Mouse (Mus musculus) liver, adult 2 months (tissue): ENCODE data around the gene Maml1. TPM values are rescaled to one million over a fixed set of nuclear protein-coding genes. Genes with fewer than 3 reads are reported as not detected.

Experiments
- DNase-seq: peaks from one replicate; pipeline ENCODE4 v3.0.0-alpha.2; 2011; ENCODE audit warnings: low read depth, low spot score; ENCODE audit errors: extremely low read depth
- H3K27ac ChIP-seq: fragments of 200-500 bp; replicated peaks from 2 replicates; pipeline ENCODE4 v1.5.1; 2012; ENCODE audit warnings: low read depth, mild to moderate bottlenecking, control low read depth, inconsistent platforms, low read length; ENCODE audit not compliant: insufficient read depth
- H3K27me3 ChIP-seq: fragments of 200-500 bp; 2 replicates; pipeline ENCODE4 v1.6.1; 2012; ENCODE audit warnings: mild to moderate bottlenecking, moderate library complexity, low read length, inconsistent platforms; ENCODE audit not compliant: control insufficient read depth, insufficient read depth
- H3K36me3 ChIP-seq: fragments of 200-500 bp; 2 replicates; pipeline ENCODE4 v1.6.1; 2012; ENCODE audit warnings: low read length, inconsistent platforms; ENCODE audit not compliant: control insufficient read depth, insufficient read depth
- H3K4me1 ChIP-seq: fragments of 200-500 bp; 2 replicates; pipeline ENCODE4 v1.6.1; 2011; ENCODE audit warnings: low read length; ENCODE audit not compliant: control insufficient read depth, insufficient read depth
- H3K4me3 ChIP-seq: fragments of 200-500 bp; 2 replicates; pipeline ENCODE4 v1.5.1; 2011; ENCODE audit warnings: low read depth, mild to moderate bottlenecking, control low read depth, low read length, moderate library complexity; ENCODE audit not compliant: insufficient read depth
- H3K79me2 ChIP-seq: fragments of 200-500 bp; 2 replicates; pipeline ENCODE4 v1.6.1; 2012; ENCODE audit warnings: inconsistent platforms, mild to moderate bottlenecking, low read length, moderate library complexity; ENCODE audit not compliant: control insufficient read depth, insufficient read depth
- H3K9ac ChIP-seq: fragments of 200-500 bp; 2 replicates; pipeline ENCODE4 v1.6.1; 2012; ENCODE audit warnings: low read depth, mild to moderate bottlenecking, control low read depth, inconsistent platforms, low read length
- CTCF ChIP-seq: fragments of 200-500 bp; IDR thresholded peaks from 2 replicates; pipeline ENCODE4 v1.5.1; 2011; ENCODE audit warnings: low read depth, low read length, control low read depth
- POLR2A ChIP-seq: fragments of 200-500 bp; IDR thresholded peaks from 2 replicates; pipeline ENCODE4 v1.6.1; 2011; ENCODE audit warnings: low read length, control low read depth; ENCODE audit not compliant: insufficient read depth; ENCODE audit errors: extremely low read depth
- WGBS: fragments of 180-500 bp; shearing (Covaris S2); methylation state at CpG from one replicate; pipeline ENCODE4 v1.1.7; 2018; 5-methylcytosine and 5-hydroxymethylcytosine counted together
- polyA plus RNA-seq: library from polyadenylated mRNA; depleted of rRNA; stranded (reverse); fragments of >200 nt; gene quantifications from 2 replicates; pipeline ENCODE4 v1.2.3, GENCODE M21; 2012
- total RNA-seq: library from RNA; depleted of rRNA; stranded (reverse); fragments of >200 nt; gene quantifications from 2 replicates; pipeline ENCODE4 v1.2.3, GENCODE M21; 2014

The Maml1 gene
- total and polyA plus RNA-seq, 2 experiments, result 3.1 to 8.3 TPM

DNA sequence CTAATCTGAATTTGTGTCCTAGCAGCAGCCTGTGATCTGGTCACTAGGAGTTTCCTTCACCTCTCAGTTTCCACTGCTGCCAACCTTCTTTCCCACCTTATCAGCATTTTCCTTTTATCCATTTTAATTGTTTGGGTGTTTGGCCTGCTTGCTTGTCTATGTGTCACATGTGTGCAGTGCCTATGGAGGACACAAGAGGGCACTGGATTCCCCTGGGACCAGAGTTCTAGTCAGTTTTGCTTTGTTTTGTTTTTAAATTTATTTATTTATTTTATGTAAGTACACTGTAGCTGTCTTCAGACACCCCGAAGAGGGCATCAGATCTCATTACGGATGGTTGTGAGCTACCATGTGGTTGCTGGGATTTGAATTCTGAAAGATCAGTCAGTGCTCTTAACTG is 22.9 kb downstream of the Maml1 start:
- H3K4me3 ChIP-seq, result no peak overlapping the region

DNA sequence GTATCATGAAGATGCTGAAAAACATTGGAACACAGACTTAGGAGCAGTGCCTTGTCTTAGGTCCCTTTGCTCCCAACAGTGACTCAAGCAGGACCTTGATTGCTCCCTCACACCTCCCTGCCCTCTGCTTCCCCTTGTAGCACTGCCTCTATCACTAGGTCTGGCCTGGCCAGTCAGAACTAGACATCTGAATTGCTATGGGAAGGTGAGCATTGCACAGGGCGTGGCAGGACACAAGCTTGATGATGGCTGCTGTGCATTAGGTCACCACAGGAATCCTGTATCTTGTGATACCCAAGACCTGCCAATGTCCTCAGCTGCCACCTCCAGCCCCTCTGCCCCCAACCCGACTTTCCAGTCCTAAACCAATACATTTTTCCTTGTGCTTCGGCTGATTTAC is 25.1 kb downstream of the Maml1 start:
- 95% methylated on average over 3 of the region's 3 CpGs for whole genome bisulfite sequencing
- no peak for DNase-seq
- TF ChIP-seq POLR2A (no peak), CTCF (no peak)
- Histone ChIP-seq H3K79me2 (peaks cover 8% of the 10 kb centered on the region), H3K4me3 (no peak overlapping the region), H3K27me3 (no peaks in the 10 kb centered on the region), H3K36me3 (peaks cover 19% of the 10 kb centered on the region), H3K27ac (no peak overlapping the region), H3K9ac (no peak overlapping the region), H3K4me1 (no peaks in the 10 kb centered on the region; the same call in 1 of the 2 replicates)

More for the DNA sequence above, 22.9 kb downstream of the Maml1 start:
- 81% methylated on average over 2 of the region's 2 CpGs for WGBS
- Histone ChIP-seq H3K79me2 (peaks cover 15% of the 10 kb centered on the region), H3K4me1 (no peaks in the 10 kb centered on the region; the same call in 1 of the 2 replicates), H3K36me3 (peaks cover 9% of the 10 kb centered on the region; the same call in 1 of the 2 replicates), H3K27ac (no peak overlapping the region), H3K9ac (no peak overlapping the region), H3K27me3 (no peaks in the 10 kb centered on the region)
- no peak for DNase-seq
- TF ChIP-seq POLR2A (no peak), CTCF (peak; percentile 51; the same call in 1 of the 2 replicates)

DNA sequence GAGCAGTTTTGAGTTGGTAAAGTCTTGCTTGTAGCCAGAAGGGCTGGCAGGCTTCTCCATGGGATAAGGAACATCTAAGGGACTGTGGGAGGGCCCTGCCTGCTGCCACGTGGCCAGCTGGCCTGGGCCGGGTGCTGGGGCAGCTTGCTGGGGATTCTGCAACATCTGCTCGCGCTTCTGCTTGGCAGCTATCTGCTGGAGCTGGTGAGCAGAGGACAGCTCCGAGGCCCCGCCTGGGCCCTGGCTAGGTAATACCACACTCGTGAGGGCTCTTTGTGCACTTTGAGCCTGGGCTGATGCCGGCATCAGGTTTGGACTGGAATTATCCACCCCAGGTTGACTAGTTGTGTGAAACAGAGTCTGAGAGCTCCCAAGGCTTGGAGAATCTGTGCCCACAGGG is 26.2 kb downstream of the Maml1 start:
- 26% methylated on average over 8 of the region's 8 CpGs for WGBS

DNA sequence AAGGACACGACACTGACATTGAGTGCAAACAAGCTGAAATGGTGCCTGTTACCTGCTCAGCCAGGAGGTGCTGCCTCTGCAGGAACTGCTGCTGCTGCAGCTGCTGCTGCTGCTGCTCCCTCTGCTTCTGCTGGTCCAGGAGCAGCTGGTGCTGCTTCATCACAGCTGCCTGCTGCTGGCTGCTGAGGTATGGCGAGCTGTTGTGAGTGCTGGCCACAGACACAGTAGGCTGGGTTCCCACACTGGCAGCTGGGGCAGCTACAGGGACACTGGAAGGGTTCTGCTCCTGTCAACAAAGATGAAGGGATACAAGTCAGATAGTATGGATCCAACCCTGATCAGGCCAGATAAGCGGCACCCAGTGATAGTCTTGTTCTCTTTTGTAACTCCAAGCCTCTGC is 28.9 kb downstream of the Maml1 start:
- no peak overlapping the region for H3K9ac ChIP-seq
- no peak overlapping the region for H3K4me3 ChIP-seq
- no peak overlapping the region for H3K27ac ChIP-seq
- no peaks in the 10 kb centered on the region for H3K27me3 ChIP-seq
- peaks cover 31% of the 10 kb centered on the region for H3K36me3 ChIP-seq
- no peaks in the 10 kb centered on the region; the same call in none of the 2 replicates for H3K79me2 ChIP-seq
- 93% methylated on average over 3 of the region's 3 CpGs for WGBS
- no peak for DNase-seq
- no peaks in the 10 kb centered on the region; the same call in 1 of the 2 replicates for H3K4me1 ChIP-seq
- TF ChIP-seq POLR2A (no peak), CTCF (no peak)

More for the DNA sequence above, 26.2 kb downstream of the Maml1 start:
- TF ChIP-seq POLR2A (no peak), CTCF (no peak)
- DNase-seq, result peak; percentile 91
- no peak overlapping the region for H3K4me3 ChIP-seq
- H3K79me2 ChIP-seq, result no peaks in the 10 kb centered on the region; the same call in none of the 2 replicates
- peaks cover 22% of the 10 kb centered on the region for H3K36me3 ChIP-seq
- H3K27ac ChIP-seq, result peak overlapping the region; percentile 25; the same call in 1 of the 2 replicates
- H3K27me3 ChIP-seq, result no peaks in the 10 kb centered on the region
- no peaks in the 10 kb centered on the region; the same call in 1 of the 2 replicates for H3K4me1 ChIP-seq
- no peak overlapping the region for H3K9ac ChIP-seq

DNA sequence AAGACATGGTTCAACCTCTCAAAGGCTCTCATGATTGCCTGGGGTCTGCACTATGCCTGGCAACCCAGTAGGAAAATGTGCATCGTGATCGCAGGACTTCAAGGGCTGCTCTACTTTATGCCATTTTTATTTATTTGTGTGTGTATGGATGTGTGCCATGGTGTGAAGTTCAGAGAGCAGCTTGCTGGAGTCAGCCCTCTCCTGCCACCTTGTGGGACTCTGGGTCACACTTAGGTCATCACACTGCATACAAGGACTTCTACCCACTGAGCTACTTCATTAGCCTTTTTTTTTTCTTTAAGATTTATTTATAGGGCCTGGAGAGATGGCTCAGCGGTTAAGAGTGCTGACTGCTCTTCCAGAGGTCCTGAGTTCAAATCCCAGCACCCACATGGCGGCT is 30.1 kb downstream of the Maml1 start:
- Histone ChIP-seq H3K27ac (no peak overlapping the region), H3K36me3 (peaks cover 37% of the 10 kb centered on the region), H3K9ac (no peak overlapping the region), H3K4me3 (no peak overlapping the region), H3K79me2 (no peaks in the 10 kb centered on the region), H3K4me1 (no peaks in the 10 kb centered on the region; the same call in 1 of the 2 replicates), H3K27me3 (no peaks in the 10 kb centered on the region)
- 42% methylated on average over 4 of the region's 4 CpGs for WGBS
- peak; percentile 76 for DNase-seq
- TF ChIP-seq CTCF (peak; percentile 76), POLR2A (no peak)

DNA sequence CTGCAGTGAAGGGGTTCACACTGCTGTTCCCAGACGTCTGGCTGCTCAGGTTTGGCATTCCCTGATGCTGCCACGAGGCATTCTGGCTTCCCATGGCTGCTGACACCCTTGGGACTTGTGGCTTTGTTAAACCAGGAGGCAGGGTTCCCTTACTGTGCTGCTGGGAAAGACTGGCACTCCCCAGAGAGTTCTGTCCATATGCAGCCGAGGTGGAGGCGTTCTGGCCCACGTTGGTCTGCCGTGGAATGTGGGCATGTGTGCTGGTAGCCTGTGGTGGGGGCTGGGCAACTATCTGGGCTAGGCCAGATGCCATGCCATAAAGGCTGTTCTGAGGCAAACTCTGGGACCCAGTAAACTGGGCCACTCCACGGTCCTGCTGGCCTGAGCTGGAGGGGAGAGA is 33.8 kb downstream of the Maml1 start:
- H3K4me1 ChIP-seq, result no peaks in the 10 kb centered on the region
- H3K79me2 ChIP-seq, result no peaks in the 10 kb centered on the region
- peaks cover 24% of the 10 kb centered on the region for H3K36me3 ChIP-seq
- H3K27me3 ChIP-seq, result no peaks in the 10 kb centered on the region
- TF ChIP-seq CTCF, result no peak
- TF ChIP-seq POLR2A, result no peak
- H3K27ac ChIP-seq, result no peak overlapping the region
- no peak for DNase-seq
- 89% methylated on average over 7 of the region's 7 CpGs for WGBS
- no peak overlapping the region for H3K4me3 ChIP-seq
- no peak overlapping the region for H3K9ac ChIP-seq
